13 mouse cellular contexts compared by ENCODE assay signal in the genomic region with DNA sequence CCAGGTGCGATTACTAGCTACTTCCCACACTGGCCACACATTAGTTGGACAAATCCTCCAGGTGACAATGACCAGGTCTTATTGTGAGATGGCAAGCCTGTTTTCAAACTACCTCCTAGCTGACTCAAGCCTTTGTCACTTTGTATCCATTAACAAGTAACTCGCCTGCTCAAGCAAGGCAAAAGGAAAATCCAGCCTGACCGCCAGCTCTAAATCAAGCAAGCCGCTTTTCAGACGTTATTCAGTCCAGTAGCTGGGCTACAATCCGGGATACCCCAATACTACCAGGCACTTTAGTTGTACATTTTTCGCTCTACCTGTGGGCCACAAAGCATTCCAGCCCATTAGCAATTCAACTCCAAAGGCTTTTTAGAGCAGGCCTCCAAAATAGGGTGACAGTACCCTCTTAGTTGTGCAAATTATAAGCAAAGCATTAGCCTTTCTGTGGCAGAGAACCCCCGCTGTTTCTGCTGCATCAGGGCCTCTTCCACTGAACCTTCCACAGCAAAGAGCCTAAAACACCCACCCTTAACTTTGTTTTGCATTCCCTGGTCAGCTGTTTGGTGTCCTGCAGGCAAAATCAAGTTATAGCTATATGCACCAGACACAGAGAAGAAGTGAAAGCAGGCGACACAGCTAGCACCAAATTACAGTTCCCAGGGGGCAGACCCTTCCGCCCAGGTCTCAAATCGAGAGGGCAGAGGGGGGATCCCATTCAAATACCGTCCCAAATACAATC. TPM values are rescaled to one million over a fixed set of nuclear protein-coding genes. Genes with fewer than 3 reads are reported as not detected.
DNase-seq lines count a peak whose midpoint lies in the region; ATAC-seq and TF ChIP-seq lines count a peak whose summit lies in the region.
"Had no signal": no experiment of that assay in that cellular context is flagged by ENCODE, and none has a peak within 500 bp of the region (broad histone marks: within the 10 kb centered on the region; RNA-seq: fewer than 3 reads in every experiment).

No protein-coding gene starts in this region.

- no peaks in the 10 kb centered on the region for H3K4me1 ChIP-seq in hindbrain, embryonic 14.5 days (replicated peaks; ENCODE audit: control insufficient read depth, insufficient read depth, low read length)
- H3K4me1 ChIP-seq in hindbrain, postnatal 0 days (ENCODE audit: insufficient read depth, low read length): no peaks in the 10 kb centered on the region; the same call in 1 of the 2 replicates

- no peaks in the 10 kb centered on the region for H3K27me3 ChIP-seq in hindbrain, embryonic 14.5 days (ENCODE audit: control insufficient read depth, insufficient read depth, low read length)
- H3K27me3 ChIP-seq in hindbrain, postnatal 0 days (ENCODE audit: insufficient read depth, low read length): no peaks in the 10 kb centered on the region
- H3K27me3 ChIP-seq: limb, embryonic 15.5 days had no signal

- 54% methylated on average over 12 of the region's 12 CpGs for whole genome bisulfite sequencing in hindbrain, embryonic 14.5 days
- WGBS in hindbrain, postnatal 0 days: 56% methylated on average over 12 of the region's 12 CpGs
- WGBS in macrophage (ENCODE audit: missing documents): 75% methylated on average over 12 of the region's 12 CpGs

- H3K27ac ChIP-seq in hindbrain, embryonic 14.5 days: no peak overlapping the region
- no peak overlapping the region for H3K27ac ChIP-seq in hindbrain, postnatal 0 days
- H3K27ac ChIP-seq in macrophage: peak overlapping the region; percentile 65
- H3K27ac ChIP-seq: heart, adult 2 months; limb, embryonic 15.5 days had no signal

- H3K79me2 ChIP-seq in macrophage (ENCODE audit: inconsistent target): peaks cover 55% of the 10 kb centered on the region

- H3K9ac ChIP-seq in hindbrain, embryonic 14.5 days: no peak overlapping the region
- no peak overlapping the region for H3K9ac ChIP-seq in hindbrain, postnatal 0 days (replicated peaks; ENCODE audit: low read length)
- H3K9ac ChIP-seq: limb, embryonic 15.5 days had no signal

- no peaks in the 10 kb centered on the region for H3K9me3 ChIP-seq in hindbrain, embryonic 14.5 days (ENCODE audit: control insufficient read depth, low read length)
- H3K9me3 ChIP-seq in hindbrain, postnatal 0 days (ENCODE audit: low read length): no peaks in the 10 kb centered on the region
- H3K9me3 ChIP-seq: limb, embryonic 15.5 days had no signal

- no peak for ATAC-seq in hindbrain, embryonic 14.5 days (ENCODE audit: low FRiP score)
- ATAC-seq in hindbrain, postnatal 0 days: no peak

- DNase-seq in hindbrain, embryonic 14.5 days (ENCODE audit: low spot score): no peak
- DNase-seq in hindbrain, postnatal 0 days (ENCODE audit: low spot score): no peak
- DNase-seq in lung, postnatal 36 days: peak; percentile 4
- DNase-seq in lung, postnatal 14 days: no peak
- peak; percentile 79 for DNase-seq in ES-CJ7 (ENCODE audit: low read depth, low spot score)
- no peak for DNase-seq in ovary, postnatal 10 days (ENCODE audit: low spot score)
- DNase-seq in urinary bladder, postnatal 36 days (ENCODE audit: low spot score in 2 of 2): no peak
- DNase-seq: cerebellum, adult 8-10 months; heart, adult 2 months; lung, postnatal 4 days; right cerebral cortex, postnatal 14 days had no signal

- no peak overlapping the region for H3K4me3 ChIP-seq in hindbrain, embryonic 14.5 days (replicated peaks; ENCODE audit: low read length)
- no peak overlapping the region for H3K4me3 ChIP-seq in hindbrain, postnatal 0 days (ENCODE audit: low read length)
- H3K4me3 ChIP-seq in macrophage (ENCODE audit: inconsistent target): peak overlapping the region; percentile 69
- H3K4me3 ChIP-seq: heart, adult 2 months had no signal

- no peak for TF ChIP-seq CTCF in hindbrain, postnatal 0 days (IDR thresholded peaks at IDR 0.05; ENCODE audit: low read depth)

- 0 out of 2 replicates have a peak overlapping the region, but pooled peaks have one; percentile 91 for H3K4me2 ChIP-seq in hindbrain, embryonic 14.5 days (replicated peaks)
- no peak overlapping the region for H3K4me2 ChIP-seq in hindbrain, postnatal 0 days (ENCODE audit: low read depth, low read length)
- H3K4me2 ChIP-seq: limb, embryonic 15.5 days had no signal

- H3K36me3 ChIP-seq in hindbrain, embryonic 14.5 days (replicated peaks; ENCODE audit: control insufficient read depth, insufficient read depth): no peaks in the 10 kb centered on the region
- no peaks in the 10 kb centered on the region for H3K36me3 ChIP-seq in hindbrain, postnatal 0 days (ENCODE audit: insufficient read depth, low read length)
- peaks cover 7% of the 10 kb centered on the region; the same call in 1 of the 2 replicates for H3K36me3 ChIP-seq in macrophage (ENCODE audit: inconsistent target)
- H3K36me3 ChIP-seq: limb, embryonic 15.5 days had no signal

RNA-seq across cellular contexts. Expression of a gene that starts 1.8 kb away (rescaled TPM):
- polyA plus RNA-seq in hindbrain, embryonic 14.5 days (2014; fragmentation: Nextera tagmentation; extraction: Ambion mirVana): 45.3 and 50.7 TPM in 2 replicates
- total RNA-seq in hindbrain, postnatal 0 days (2014; rRNA removed): 66.4 and 75.8 TPM in 2 replicates
- 65.4 and 70.8 TPM in 2 replicates for polyA plus RNA-seq in hindbrain, postnatal 0 days (2015; fragmentation: Nextera tagmentation; extraction: Ambion mirVana)
- total RNA-seq in macrophage (2018; cell fraction: chromatin; rRNA removed): 10 to 100 TPM in 16 of 26 experiments, 1 to 10 TPM in 10; 4.6 to 48.1 (median 14.8) TPM
- total RNA-seq in macrophage (2018; cell fraction: cytosol; rRNA removed): 100 to 1,000 TPM in 24 of 26 experiments, 10 to 100 TPM in 2; 93.2 to 216 (median 132) TPM
- 100 to 1,000 TPM in 20 of 26 experiments, 10 to 100 TPM in 6; 27.6 to 165 (median 120) TPM for total RNA-seq in macrophage (2018; cell fraction: nucleus; rRNA removed)
- polyA plus RNA-seq in macrophage (2018): 132 to 213 TPM (median 194 TPM) in 3 replicates

RNA-seq across cellular contexts. Expression of a gene that starts 44.5 kb away (rescaled TPM):
- 80.5 and 82.4 TPM in 2 replicates for polyA plus RNA-seq in hindbrain, embryonic 14.5 days (2014; fragmentation: Nextera tagmentation; extraction: Ambion mirVana)
- total RNA-seq in hindbrain, postnatal 0 days (2014; rRNA removed): 179 and 206 TPM in 2 replicates
- 29.3 and 33.3 TPM in 2 replicates for polyA plus RNA-seq in hindbrain, postnatal 0 days (2015; fragmentation: Nextera tagmentation; extraction: Ambion mirVana)
- total RNA-seq in macrophage (2018; cell fraction: chromatin; rRNA removed): 10 to 100 TPM in 2 of 26 experiments, 1 to 10 TPM in 21, under 1 TPM in 3; 0.89 to 12.9 (median 2.6) TPM
- total RNA-seq in macrophage (2018; cell fraction: cytosol; rRNA removed): 10 to 100 TPM in 12 of 26 experiments, 1 to 10 TPM in 14; 2.9 to 22.2 (median 7.3) TPM
- total RNA-seq in macrophage (2018; cell fraction: nucleus; rRNA removed): 10 to 100 TPM in 7 of 26 experiments, 1 to 10 TPM in 19; 3.0 to 22.6 (median 7.3) TPM
- 8.5 to 16.0 TPM (median 15.6 TPM) in 3 replicates for polyA plus RNA-seq in macrophage (2018)

RNA-seq across cellular contexts. Expression of a gene that starts 58.6 kb away (rescaled TPM):
- polyA plus RNA-seq in hindbrain, embryonic 14.5 days (2014; fragmentation: Nextera tagmentation; extraction: Ambion mirVana): 30.3 and 33.5 TPM in 2 replicates
- 18.6 and 23.3 TPM in 2 replicates for total RNA-seq in hindbrain, postnatal 0 days (2014; rRNA removed)
- 21.4 and 22.8 TPM in 2 replicates for polyA plus RNA-seq in hindbrain, postnatal 0 days (2015; fragmentation: Nextera tagmentation; extraction: Ambion mirVana)
- total RNA-seq in macrophage (2018; cell fraction: chromatin; rRNA removed): 100 to 1,000 TPM in 14 of 26 experiments, 10 to 100 TPM in 12; 34.0 to 178 (median 108) TPM
- 10 to 100 TPM; 12.9 to 26.3 (median 20.0) TPM for total RNA-seq in macrophage (2018; cell fraction: cytosol; rRNA removed)
- total RNA-seq in macrophage (2018; cell fraction: nucleus; rRNA removed): 100 to 1,000 TPM in 1 of 26 experiments, 10 to 100 TPM in 25; 25.4 to 104 (median 52.0) TPM
- polyA plus RNA-seq in macrophage (2018): 18.1 to 28.5 TPM (median 20.5 TPM) in 3 replicates

RNA-seq across cellular contexts. Expression of a gene that starts 58.6 kb away (rescaled TPM):
- 40.1 and 44.4 TPM in 2 replicates for polyA plus RNA-seq in hindbrain, embryonic 14.5 days (2014; fragmentation: Nextera tagmentation; extraction: Ambion mirVana)
- 18.5 and 21.6 TPM in 2 replicates for total RNA-seq in hindbrain, postnatal 0 days (2014; rRNA removed)
- polyA plus RNA-seq in hindbrain, postnatal 0 days (2015; fragmentation: Nextera tagmentation; extraction: Ambion mirVana): 41.7 and 45.0 TPM in 2 replicates
- total RNA-seq in macrophage (2018; cell fraction: chromatin; rRNA removed): 10 to 100 TPM; 10.3 to 50.5 (median 25.7) TPM
- total RNA-seq in macrophage (2018; cell fraction: cytosol; rRNA removed): 100 to 1,000 TPM; 113 to 221 (median 141) TPM
- 10 to 100 TPM; 14.3 to 48.9 (median 35.0) TPM for total RNA-seq in macrophage (2018; cell fraction: nucleus; rRNA removed)
- 150 to 444 TPM (median 165 TPM) in 3 replicates for polyA plus RNA-seq in macrophage (2018)

Comparison
In these comparisons a context has a peak if more than half of its experiments do, and no peak if none do; other contexts are left out.
1. DNase-seq: peak in lung, postnatal 36 days (single experiment) and ES-CJ7 (single experiment); none in hindbrain, embryonic 14.5 days (single experiment), hindbrain, postnatal 0 days (single experiment), lung, postnatal 14 days (single experiment), ovary, postnatal 10 days (single experiment) and urinary bladder, postnatal 36 days (0 of 2).